Mouse (Mus musculus): ENCODE results near the gene Ocln. TPM values are rescaled to one million over a fixed set of nuclear protein-coding genes. Genes with fewer than 3 reads are reported as not detected.

Ocln gene
- 0.41 and 0.57 TPM in 2 replicates for polyA plus RNA-seq (2012)

DNA sequence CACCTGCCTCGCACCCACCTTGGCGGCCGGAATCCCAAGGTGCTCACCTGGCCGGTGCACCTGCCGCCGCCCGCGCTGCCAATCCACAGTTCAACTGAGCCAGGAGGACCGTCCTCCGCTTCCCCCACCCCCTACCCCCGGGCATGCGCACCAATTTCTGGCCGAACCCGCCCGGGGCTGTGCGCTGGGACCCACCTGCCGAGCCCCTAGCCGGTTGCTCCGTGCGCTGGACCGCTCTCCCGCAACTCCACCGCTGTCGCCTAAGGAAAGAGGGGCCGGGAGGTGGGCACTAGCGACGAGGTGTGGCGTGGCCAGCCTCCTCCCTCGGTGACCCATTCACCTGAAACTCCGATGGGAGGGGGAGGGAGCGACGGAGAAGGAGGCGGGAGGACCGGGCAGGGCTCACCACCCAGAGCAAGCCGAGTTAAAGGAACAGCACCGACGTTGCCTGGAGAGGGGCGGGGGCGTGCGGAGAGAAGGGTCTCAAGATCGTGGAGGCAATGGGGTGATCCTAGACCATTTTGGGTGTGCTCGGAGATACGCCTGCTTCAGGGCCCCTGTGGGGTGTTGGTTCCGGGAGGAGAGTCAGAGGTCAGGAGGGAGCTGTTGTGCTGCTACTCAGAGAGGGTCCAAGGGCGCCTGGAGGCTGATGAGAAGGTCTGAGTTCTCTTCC is at the start of gene Ocln:
Ocln (minus strand) TSS at position 350 of the 673 bp plus-strand sequence.
- no peak for TF ChIP-seq GATA1 (IDR thresholded peaks at IDR 0.05; ENCODE audit: low read length)

DNA sequence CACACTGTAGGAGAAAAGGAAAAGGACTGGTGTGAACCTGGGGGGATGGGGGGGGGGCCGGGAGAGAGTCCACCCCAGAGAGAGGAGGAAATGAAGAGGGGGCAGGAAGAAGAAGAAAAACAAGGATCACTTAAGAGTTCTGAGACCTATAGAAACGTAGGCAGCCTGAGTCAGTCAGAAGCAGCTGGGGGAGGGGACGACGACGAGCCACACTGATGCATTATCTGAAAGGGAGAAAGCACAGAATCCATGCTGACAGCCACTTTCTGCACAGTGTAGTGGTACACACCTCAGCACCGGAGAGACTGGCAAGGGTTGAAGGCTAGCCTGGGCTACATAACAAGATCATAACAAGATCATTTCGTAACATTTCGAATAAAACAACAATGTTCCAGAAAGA is 48.5 kb upstream of the Ocln start:
- TF ChIP-seq GATA1 (IDR thresholded peaks at IDR 0.05; ENCODE audit: low read length) = no peak

- no peak for TF ChIP-seq GATA1 (IDR thresholded peaks at IDR 0.05; ENCODE audit: low read length)
These were observed 47.8 kb upstream of the Ocln start for GRCm38 (mm10) chr13:100600317-100600716.

- TF ChIP-seq GATA1 (IDR thresholded peaks at IDR 0.05; ENCODE audit: low read length) = no peak
These were observed 44.8 kb upstream of the Ocln start for GRCm38 (mm10) chr13:100597284-100597683.

DNA sequence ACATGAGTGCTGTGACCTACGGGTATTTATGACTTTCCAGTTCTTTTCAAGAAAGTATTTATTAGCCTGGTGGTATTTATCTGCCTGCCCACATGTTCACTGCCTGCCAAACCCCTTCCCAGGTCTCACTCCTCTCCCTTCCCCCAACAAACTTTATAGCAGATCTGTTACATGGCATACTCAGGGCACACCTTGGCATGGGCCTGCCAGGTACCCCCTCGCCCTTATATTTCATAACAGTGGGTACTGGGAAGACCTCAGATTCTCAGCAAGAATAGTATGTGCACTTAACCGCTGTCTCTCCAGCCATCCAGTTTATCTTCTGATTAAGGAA is 43.0 kb upstream of the Ocln start:
- TF ChIP-seq GATA1 (IDR thresholded peaks at IDR 0.05; ENCODE audit: low read length) = no peak

DNA sequence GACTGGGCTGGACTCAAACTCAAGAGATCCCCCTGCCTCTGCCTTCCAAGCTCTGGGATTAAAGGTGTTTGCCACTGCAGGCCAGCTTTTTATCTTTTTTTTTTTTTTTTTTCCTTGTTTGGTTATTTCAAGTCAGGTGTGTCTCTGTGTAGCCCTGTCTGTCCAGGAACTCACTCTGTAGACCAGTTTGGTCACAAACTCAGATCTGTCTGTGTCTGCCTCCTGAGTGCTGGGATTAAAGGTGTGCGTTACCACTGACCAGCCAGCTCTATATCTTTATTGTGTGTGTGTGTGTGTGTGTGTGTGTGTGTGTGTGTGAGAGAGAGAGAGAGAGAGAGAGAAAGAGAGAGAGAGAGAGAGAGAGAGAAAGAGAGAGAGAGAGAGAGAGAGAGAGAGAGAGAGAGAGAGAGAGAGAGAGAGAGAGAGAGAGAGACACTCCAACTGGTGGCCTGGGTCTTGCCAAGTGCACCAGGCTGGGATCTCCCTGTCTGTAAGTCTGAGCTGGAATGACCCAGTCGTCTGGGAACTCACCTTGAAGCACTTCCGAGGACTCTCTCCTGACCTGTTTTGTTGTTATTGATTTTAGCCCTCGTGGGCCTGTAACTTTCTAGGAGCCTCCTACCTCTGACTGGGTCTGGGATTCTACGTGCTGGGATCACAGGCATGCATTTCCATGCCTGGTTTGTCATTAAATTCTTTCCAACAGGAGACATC is 42.5 kb upstream of the Ocln start:
- no peak for TF ChIP-seq GATA1 (IDR thresholded peaks at IDR 0.05; ENCODE audit: low read length)

- TF ChIP-seq GATA1 (IDR thresholded peaks at IDR 0.05; ENCODE audit: low read length) = no peak
These were observed 41.7 kb upstream of the Ocln start for GRCm38 (mm10) chr13:100594041-100594792.

DNA sequence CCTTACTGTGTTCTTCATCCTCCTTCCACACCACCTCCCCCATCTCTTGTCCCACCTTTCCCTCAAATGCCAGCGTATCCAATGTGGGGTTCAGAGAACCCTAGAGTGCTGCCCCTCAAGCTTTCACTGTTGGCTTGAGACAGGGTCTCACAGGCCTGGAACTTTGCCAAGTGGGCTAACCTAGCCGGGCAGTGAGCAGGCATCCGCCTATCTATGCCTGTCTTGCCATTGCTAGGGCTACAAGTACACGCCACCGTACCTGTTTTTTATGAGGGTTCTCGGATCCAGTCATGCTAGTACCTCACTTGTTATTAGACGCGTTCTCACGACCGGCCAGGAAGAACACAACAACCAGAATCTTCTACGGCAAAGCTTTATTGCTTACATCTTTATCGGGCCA is 36.1 kb upstream of the Ocln start:
- TF ChIP-seq GATA1 (IDR thresholded peaks at IDR 0.05; ENCODE audit: low read length) = no peak

DNA sequence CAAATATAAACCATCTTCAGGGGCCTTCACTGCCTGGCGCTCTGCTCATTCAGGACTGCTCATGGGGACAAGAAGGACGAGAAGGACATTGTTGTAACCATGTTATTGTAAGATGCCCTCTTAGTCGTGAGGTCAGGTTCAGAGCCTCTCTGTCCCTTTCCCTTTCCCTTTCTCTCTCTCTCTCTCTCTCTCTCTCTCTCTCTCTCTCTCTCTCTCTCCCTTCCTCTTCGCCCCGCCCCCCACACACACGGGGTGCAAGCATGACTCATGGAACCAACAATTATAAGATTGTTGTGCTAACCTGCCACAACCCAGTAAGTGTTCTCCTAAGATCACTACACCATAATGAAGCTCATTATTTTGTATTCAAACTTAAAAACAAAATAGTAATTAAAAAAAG is 29.6 kb upstream of the Ocln start:
- TF ChIP-seq GATA1 (IDR thresholded peaks at IDR 0.05; ENCODE audit: low read length) = no peak

- TF ChIP-seq GATA1 (IDR thresholded peaks at IDR 0.05; ENCODE audit: low read length) = no peak
These were observed 29.2 kb upstream of the Ocln start for GRCm38 (mm10) chr13:100581701-100582100.

DNA sequence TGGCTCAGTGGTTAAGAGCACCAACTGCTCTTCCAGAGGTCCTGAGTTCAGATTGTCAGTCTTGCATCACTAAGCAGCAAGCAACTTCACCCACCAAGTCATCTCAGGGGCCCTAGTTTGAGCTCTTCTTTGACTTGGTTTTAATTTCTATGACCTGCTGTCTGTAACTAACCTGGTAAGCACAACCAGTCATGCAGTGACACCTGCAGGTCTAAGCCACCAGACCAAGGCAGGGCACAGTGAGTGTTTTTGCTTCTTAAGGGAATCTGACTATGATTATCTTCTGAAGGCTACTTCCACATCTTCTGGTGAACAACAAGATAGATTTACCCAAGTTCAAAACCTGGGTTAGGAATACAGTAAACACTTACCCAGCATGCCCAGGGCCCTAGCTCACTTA is 27.4 kb upstream of the Ocln start:
- TF ChIP-seq GATA1 (IDR thresholded peaks at IDR 0.05; ENCODE audit: low read length) = no peak

GRCm38 (mm10) chr13:100579220-100579619 is 26.7 kb upstream of the Ocln start:
- TF ChIP-seq GATA1 (IDR thresholded peaks at IDR 0.05; ENCODE audit: low read length) = no peak

DNA sequence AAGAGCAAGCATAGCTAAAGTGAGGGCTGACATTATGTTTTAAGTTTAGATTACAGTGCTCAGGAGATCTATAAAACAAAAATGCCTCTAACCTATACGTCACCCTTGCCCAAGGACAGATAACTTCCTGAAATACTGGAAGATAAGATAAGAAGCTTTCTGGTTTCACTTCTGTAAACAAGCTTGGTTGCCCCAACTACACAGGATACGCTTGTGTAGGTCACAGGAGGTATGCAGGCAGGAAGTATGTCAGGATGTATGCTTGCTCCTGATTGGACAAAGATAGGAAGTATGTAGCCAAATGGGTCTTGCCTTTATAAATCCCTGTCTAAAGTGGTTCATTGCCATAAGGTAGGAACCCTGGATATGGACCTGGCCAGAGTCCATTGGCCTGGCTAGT is 23.4 kb upstream of the Ocln start:
- peak; percentile 88 for TF ChIP-seq GATA1 (IDR thresholded peaks at IDR 0.05; ENCODE audit: low read length)

DNA sequence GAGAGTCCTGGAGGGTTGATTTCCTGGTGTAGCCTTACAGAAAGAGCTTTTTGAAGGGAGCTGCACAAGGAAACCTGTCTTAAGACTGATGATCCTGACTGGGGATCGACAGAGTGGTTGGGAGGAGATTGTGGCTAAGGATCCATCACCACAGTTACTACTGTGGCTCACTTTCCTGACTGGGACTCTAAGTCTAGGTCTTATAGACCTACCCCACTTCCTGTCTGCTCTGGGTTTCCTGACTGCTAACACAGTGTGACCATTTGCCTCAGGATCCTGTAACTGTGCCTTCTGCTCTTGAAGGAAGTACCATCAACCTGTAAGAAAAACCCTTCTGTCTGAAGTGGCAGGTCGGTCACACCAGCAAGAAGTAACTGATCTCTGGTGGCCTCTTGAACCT is 18.2 kb upstream of the Ocln start:
- TF ChIP-seq GATA1 (IDR thresholded peaks at IDR 0.05; ENCODE audit: low read length) = no peak

DNA sequence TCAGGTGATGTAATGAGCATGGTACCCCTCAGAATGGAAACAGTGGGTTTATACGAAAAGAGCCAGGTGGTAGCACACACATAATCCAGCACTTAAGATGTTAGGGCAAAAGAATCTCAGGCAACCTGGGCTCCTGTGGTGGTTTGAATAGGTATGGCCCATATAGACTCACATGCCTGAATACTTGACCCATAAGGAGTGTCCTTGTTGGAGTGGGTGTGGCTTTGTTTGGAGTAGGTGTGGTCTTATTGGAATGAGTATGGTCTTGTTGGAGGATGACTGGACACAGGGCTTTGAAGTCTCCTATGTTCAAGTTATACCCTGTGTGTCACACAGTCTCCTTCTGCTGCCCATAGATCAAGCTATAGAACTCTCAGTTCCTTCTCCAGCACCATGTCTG is 15.8 kb upstream of the Ocln start:
- no peak for TF ChIP-seq GATA1 (IDR thresholded peaks at IDR 0.05; ENCODE audit: low read length)

- no peak for TF ChIP-seq GATA1 (IDR thresholded peaks at IDR 0.05; ENCODE audit: low read length)
These were observed 6.9 kb upstream of the Ocln start for GRCm38 (mm10) chr13:100559449-100559848.

DNA sequence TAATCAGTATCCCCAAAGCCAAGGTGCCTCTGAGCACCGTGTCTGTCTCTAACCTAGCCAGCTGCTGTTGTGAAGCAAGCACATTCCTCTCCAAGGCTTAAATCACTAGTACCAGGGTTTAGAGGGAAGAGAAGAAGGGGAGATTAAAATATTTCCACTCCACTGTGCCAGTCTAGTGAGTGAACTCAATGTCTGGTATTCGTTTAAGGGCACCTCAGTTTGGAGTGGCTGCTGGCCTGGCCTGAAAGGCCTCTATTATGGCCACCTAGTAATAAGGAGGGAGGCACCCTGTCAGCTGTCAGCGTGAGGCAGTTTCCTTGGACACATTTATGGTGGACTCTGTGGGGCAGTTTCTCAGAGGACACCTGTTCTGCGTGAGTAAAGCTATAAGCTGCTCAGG is 4.5 kb upstream of the Ocln start:
- TF ChIP-seq GATA1 (IDR thresholded peaks at IDR 0.05; ENCODE audit: low read length) = no peak
